In genomic region chr2:19660875-19661274, GRCm38 (mm10) we compare ENCODE assay signal across 21 mouse cellular contexts. TPM values are rescaled to one million over a fixed set of nuclear protein-coding genes. Genes with fewer than 3 reads are reported as not detected.
DNase-seq lines count a peak whose midpoint lies in the region; ATAC-seq and TF ChIP-seq lines count a peak whose summit lies in the region.
"Had no signal": no experiment of that assay in that cellular context is flagged by ENCODE, and none has a peak within 500 bp of the region (broad histone marks: within the 10 kb centered on the region; RNA-seq: fewer than 3 reads in every experiment).

No protein-coding gene starts in this region.

- H3K36me3 ChIP-seq in heart, adult 2 months (ENCODE audit: control insufficient read depth, insufficient read depth, low read length): peaks cover 19% of the 10 kb centered on the region
- no peaks in the 10 kb centered on the region for H3K36me3 ChIP-seq in intestine, postnatal 0 days (ENCODE audit: control insufficient read depth, insufficient read depth)
- no peaks in the 10 kb centered on the region for H3K36me3 ChIP-seq in intestine, embryonic 15.5 days
- H3K36me3 ChIP-seq in midbrain, postnatal 0 days (ENCODE audit: insufficient read depth, low read length): no peaks in the 10 kb centered on the region
- no peaks in the 10 kb centered on the region for H3K36me3 ChIP-seq in midbrain, embryonic 13.5 days
- H3K36me3 ChIP-seq in stomach, postnatal 0 days (ENCODE audit: control insufficient read depth, insufficient read depth, low read length): no peaks in the 10 kb centered on the region
- H3K36me3 ChIP-seq: embryonic facial prominence, embryonic 13.5 days; liver, embryonic 12.5 days; midbrain, embryonic 12.5 days; neural tube, embryonic 12.5 days had no signal

- no peak overlapping the region for H3K27ac ChIP-seq in heart, adult 2 months
- H3K27ac ChIP-seq in intestine, postnatal 0 days (ENCODE audit: low read depth, low read length): no peak overlapping the region
- H3K27ac ChIP-seq in intestine, embryonic 15.5 days: no peak overlapping the region
- no peak overlapping the region for H3K27ac ChIP-seq in midbrain, postnatal 0 days (ENCODE audit: low read depth, low read length)
- H3K27ac ChIP-seq in midbrain, embryonic 13.5 days: no peak overlapping the region
- H3K27ac ChIP-seq in stomach, postnatal 0 days (replicated peaks): no peak overlapping the region
- H3K27ac ChIP-seq: embryonic facial prominence, embryonic 13.5 days; liver, embryonic 12.5 days; midbrain, embryonic 12.5 days; neural tube, embryonic 12.5 days had no signal

- H3K4me1 ChIP-seq in heart, adult 2 months (ENCODE audit: control insufficient read depth, insufficient read depth, low read length): peaks cover 6% of the 10 kb centered on the region
- H3K4me1 ChIP-seq in intestine, postnatal 0 days (replicated peaks; ENCODE audit: control insufficient read depth, insufficient read depth, low read length): no peaks in the 10 kb centered on the region
- H3K4me1 ChIP-seq in intestine, embryonic 15.5 days (replicated peaks): peaks cover 9% of the 10 kb centered on the region; the same call in 1 of the 2 replicates
- peaks cover 5% of the 10 kb centered on the region; the same call in 1 of the 2 replicates for H3K4me1 ChIP-seq in midbrain, postnatal 0 days (ENCODE audit: insufficient read depth, low read length)
- H3K4me1 ChIP-seq in midbrain, embryonic 13.5 days (replicated peaks): peaks cover 32% of the 10 kb centered on the region
- H3K4me1 ChIP-seq in stomach, postnatal 0 days (replicated peaks; ENCODE audit: control insufficient read depth, insufficient read depth): no peaks in the 10 kb centered on the region

- H3K4me3 ChIP-seq in heart, adult 2 months: 0 out of 2 replicates have a peak overlapping the region, but pooled peaks have one; percentile 2
- H3K4me3 ChIP-seq in intestine, postnatal 0 days (ENCODE audit: low read depth, low read length): no peak overlapping the region
- H3K4me3 ChIP-seq in intestine, embryonic 15.5 days (replicated peaks): no peak overlapping the region
- H3K4me3 ChIP-seq in midbrain, postnatal 0 days (ENCODE audit: low read depth, low read length): no peak overlapping the region
- H3K4me3 ChIP-seq in midbrain, embryonic 13.5 days (replicated peaks): no peak overlapping the region
- no peak overlapping the region for H3K4me3 ChIP-seq in stomach, postnatal 0 days (ENCODE audit: low read depth, low read length)
- H3K4me3 ChIP-seq: embryonic facial prominence, embryonic 13.5 days; liver, embryonic 12.5 days; midbrain, embryonic 12.5 days; neural tube, embryonic 12.5 days had no signal

- no peak overlapping the region for H3K4me2 ChIP-seq in intestine, postnatal 0 days (replicated peaks; ENCODE audit: low read depth)
- H3K4me2 ChIP-seq in intestine, embryonic 15.5 days (replicated peaks): no peak overlapping the region
- H3K4me2 ChIP-seq in midbrain, postnatal 0 days (ENCODE audit: low read depth, low read length, poor library complexity, severe bottlenecking): no peak overlapping the region
- H3K4me2 ChIP-seq in midbrain, embryonic 13.5 days (replicated peaks): no peak overlapping the region
- no peak overlapping the region for H3K4me2 ChIP-seq in stomach, postnatal 0 days (replicated peaks; ENCODE audit: low read depth)
- H3K4me2 ChIP-seq: embryonic facial prominence, embryonic 13.5 days; liver, embryonic 12.5 days; midbrain, embryonic 12.5 days; neural tube, embryonic 12.5 days had no signal

- peak; percentile 38 for TF ChIP-seq CTCF in heart, adult 2 months (IDR thresholded peaks at IDR 0.05)
- 0 out of 2 replicates have a peak, but pooled peaks have one; percentile 5 for TF ChIP-seq CTCF in intestine, postnatal 0 days (IDR thresholded peaks at IDR 0.05; ENCODE audit: low read depth)
- peak; percentile 39 for TF ChIP-seq CTCF in midbrain, postnatal 0 days (IDR thresholded peaks at IDR 0.05)
- TF ChIP-seq CTCF in stomach, postnatal 0 days (IDR thresholded peaks at IDR 0.05; ENCODE audit: low read depth): peak; percentile 22; the same call in 1 of the 2 replicates

- H3K9me3 ChIP-seq in intestine, postnatal 0 days (ENCODE audit: control insufficient read depth): no peaks in the 10 kb centered on the region
- H3K9me3 ChIP-seq in intestine, embryonic 15.5 days: no peaks in the 10 kb centered on the region
- H3K9me3 ChIP-seq in midbrain, postnatal 0 days (ENCODE audit: low read length): no peaks in the 10 kb centered on the region
- no peaks in the 10 kb centered on the region for H3K9me3 ChIP-seq in midbrain, embryonic 13.5 days
- H3K9me3 ChIP-seq in stomach, postnatal 0 days (ENCODE audit: control insufficient read depth, low read length): no peaks in the 10 kb centered on the region
- H3K9me3 ChIP-seq: embryonic facial prominence, embryonic 13.5 days; liver, embryonic 12.5 days; midbrain, embryonic 12.5 days; neural tube, embryonic 12.5 days had no signal

- H3K9ac ChIP-seq in heart, adult 2 months (ENCODE audit: low read depth, low read length): no peak overlapping the region
- no peak overlapping the region for H3K9ac ChIP-seq in intestine, postnatal 0 days (ENCODE audit: low read depth, low read length)
- no peak overlapping the region for H3K9ac ChIP-seq in intestine, embryonic 15.5 days
- no peak overlapping the region for H3K9ac ChIP-seq in midbrain, postnatal 0 days (replicated peaks; ENCODE audit: low read length, poor library complexity, severe bottlenecking)
- no peak overlapping the region for H3K9ac ChIP-seq in midbrain, embryonic 13.5 days (replicated peaks)
- H3K9ac ChIP-seq in stomach, postnatal 0 days (ENCODE audit: low read length): no peak overlapping the region
- H3K9ac ChIP-seq: embryonic facial prominence, embryonic 13.5 days; liver, embryonic 12.5 days; midbrain, embryonic 12.5 days; neural tube, embryonic 12.5 days had no signal

- intact Hi-C loops in heart, adult 2 months (cut with DNase I): loop anchor here (5.0 kb wide), 2 partner anchors 41 to 66 kb away; no protein-coding TSS in a partner anchor
- intact Hi-C loops in heart, postnatal 10 days (cut with DNase I): loop anchor here (2.0 kb wide), 1 partner anchor 66 kb away; no protein-coding TSS in a partner anchor

- no peak for TF ChIP-seq EP300 in heart, adult 2 months (IDR thresholded peaks at IDR 0.05; ENCODE audit: insufficient read depth, low read depth, low read length)
- no peak for TF ChIP-seq EP300 in stomach, postnatal 0 days (optimal IDR thresholded peaks at IDR 0.05)

- H3K79me2 ChIP-seq in heart, adult 2 months (replicated peaks; ENCODE audit: control insufficient read depth, insufficient read depth, low read length): 0 out of 2 replicates have a peak, but pooled peaks cover 1% of the 10 kb centered on the region

- no peaks in the 10 kb centered on the region for H3K27me3 ChIP-seq in heart, adult 2 months (ENCODE audit: control insufficient read depth, insufficient read depth, low read length)
- H3K27me3 ChIP-seq in intestine, postnatal 0 days (replicated peaks; ENCODE audit: control insufficient read depth, insufficient read depth, low read length): peaks cover under 1% of the 10 kb centered on the region; the same call in 1 of the 2 replicates
- H3K27me3 ChIP-seq in intestine, embryonic 15.5 days (replicated peaks): no peaks in the 10 kb centered on the region
- H3K27me3 ChIP-seq in midbrain, postnatal 0 days (ENCODE audit: insufficient read depth, low read length): no peaks in the 10 kb centered on the region
- peaks cover 35% of the 10 kb centered on the region for H3K27me3 ChIP-seq in midbrain, embryonic 13.5 days
- H3K27me3 ChIP-seq in stomach, postnatal 0 days (ENCODE audit: control insufficient read depth, insufficient read depth, low read length): no peaks in the 10 kb centered on the region

- no peak for ATAC-seq in intestine, postnatal 0 days
- no peak for ATAC-seq in intestine, embryonic 15.5 days
- ATAC-seq in midbrain, postnatal 0 days (ENCODE audit: low FRiP score): no peak
- ATAC-seq in midbrain, embryonic 13.5 days: no peak
- ATAC-seq in stomach, postnatal 0 days (ENCODE audit: low FRiP score, low TSS enrichment): no peak
- ATAC-seq in megakaryocyte, adult 5-6 weeks (ENCODE audit: poor library complexity, severe bottlenecking): no peak
- ATAC-seq: CD4-positive, CD25-positive, alpha-beta regulatory T cell, adult 4 months; intestine, embryonic 16.5 days; liver, embryonic 12.5 days had no signal

- DNase-seq in heart, adult 2 months: no peak
- DNase-seq in heart, postnatal 10 days: no peak
- no peak for DNase-seq in midbrain, postnatal 0 days (ENCODE audit: low spot score)
- DNase-seq in stomach, postnatal 0 days (ENCODE audit: low spot score): no peak
- DNase-seq: adrenal gland, postnatal 10 days; cerebellum, adult 9-11 months; kidney, postnatal 36 days; left cerebral cortex, postnatal 4 days; lung, postnatal 36 days; right cerebral cortex, postnatal 25 days; thymus, postnatal 4 days had no signal

- no peak for TF ChIP-seq POLR2A in heart, adult 2 months (IDR thresholded peaks at IDR 0.05; ENCODE audit: insufficient read depth, low read depth, low read length)

RNA-seq across cellular contexts. Expression of gene Otud1, which starts 3.3 kb away (rescaled TPM):
- total RNA-seq in heart, adult 2 months (2021): 10 to 100 TPM; 22.6 to 27.6 TPM
- 5.0 and 5.7 TPM in 2 replicates for polyA plus RNA-seq in heart, adult 2 months (2012; rRNA removed)
- 10 to 100 TPM; 18.9 to 20.1 TPM for total RNA-seq in heart, postnatal 10 days (2021)
- polyA plus RNA-seq in intestine, postnatal 0 days (2015; fragmentation: Nextera tagmentation; extraction: Ambion mirVana): 1.6 and 1.9 TPM in 2 replicates
- 1.1 and 1.3 TPM in 2 replicates for polyA plus RNA-seq in intestine, embryonic 15.5 days (2015; fragmentation: Nextera tagmentation; extraction: Ambion mirVana)
- 6.4 and 9.4 TPM in 2 replicates for total RNA-seq in midbrain, postnatal 0 days (2014; rRNA removed)
- 1.7 and 2.0 TPM in 2 replicates for polyA plus RNA-seq in midbrain, postnatal 0 days (2015; fragmentation: Nextera tagmentation; extraction: Ambion mirVana)
- 0.82 and 0.92 TPM in 2 replicates for polyA plus RNA-seq in midbrain, embryonic 13.5 days (2015; fragmentation: Nextera tagmentation; extraction: Ambion mirVana)
- 3.3 and 4.7 TPM in 2 replicates for polyA plus RNA-seq in stomach, postnatal 0 days (2015; fragmentation: Nextera tagmentation; extraction: Ambion mirVana)
- total RNA-seq in megakaryocyte, adult 5-6 weeks (2015): 5.3 and 6.6 TPM in 2 replicates
- 6.0 and 6.4 TPM in 2 replicates for total RNA-seq in megakaryocyte, adult 5-6 weeks (2017)
